Mouse (Mus musculus) heart, adult 2 months (tissue): ENCODE measurements around the gene Sept9. TPM values are rescaled to one million over a fixed set of nuclear protein-coding genes. Genes with fewer than 3 reads are reported as not detected.
"Not testable (repeated sequence)": the region's sequence is repeated elsewhere in the genome, so short reads cannot be mapped to it uniquely, and the experiment has no call there.

ENCODE experiments used
- DNase-seq, 2 experiments: peaks; one replicate each; pipeline ENCODE4 v3.0.0; 2021
- H3K27ac ChIP-seq: fragments of 200-600 bp; 2 replicates; pipeline ENCODE4 v1.8.1; 2022
- H3K27me3 ChIP-seq: fragments of 200-500 bp; 2 replicates; pipeline ENCODE4 v1.6.1; 2012; ENCODE audit warnings: mild to moderate bottlenecking, low read length, inconsistent platforms, mixed read lengths; ENCODE audit not compliant: control insufficient read depth, insufficient read depth
- H3K36me3 ChIP-seq: fragments of 200-500 bp; 2 replicates; pipeline ENCODE4 v1.6.1; 2012; ENCODE audit warnings: low read length, inconsistent platforms; ENCODE audit not compliant: control insufficient read depth, insufficient read depth
- H3K4me1 ChIP-seq: fragments of 200-500 bp; 2 replicates; pipeline ENCODE4 v1.6.1; 2011; ENCODE audit warnings: low read length; ENCODE audit not compliant: control insufficient read depth, insufficient read depth
- H3K4me3 ChIP-seq: fragments of 200-600 bp; 2 replicates; pipeline ENCODE4 v1.8.1; 2022
- H3K79me2 ChIP-seq: fragments of 200-500 bp; replicated peaks from 2 replicates; pipeline ENCODE4 v1.6.1; 2012; ENCODE audit warnings: mild to moderate bottlenecking, inconsistent platforms, low read length, moderate library complexity, mixed read lengths; ENCODE audit not compliant: control insufficient read depth, insufficient read depth
- H3K9ac ChIP-seq: fragments of 200-500 bp; 2 replicates; pipeline ENCODE4 v1.6.1; 2012; ENCODE audit warnings: low read depth, mild to moderate bottlenecking, control low read depth, inconsistent platforms, low read length, mixed read lengths
- CTCF ChIP-seq: fragments of 200-600 bp; IDR thresholded peaks from 2 replicates; pipeline ENCODE4 v1.8.1; 2022; ENCODE audit warnings: antibody characterized with exemption, mild to moderate bottlenecking, moderate library complexity
- EP300 ChIP-seq: fragments of 200-500 bp; IDR thresholded peaks from 2 replicates; pipeline ENCODE4 v1.6.1; 2011; ENCODE audit warnings: low read depth, low read length, control low read depth; ENCODE audit not compliant: insufficient read depth
- POLR2A ChIP-seq: fragments of 200-500 bp; IDR thresholded peaks from 2 replicates; pipeline ENCODE4 v1.6.1; 2011; ENCODE audit warnings: mild to moderate bottlenecking, low read depth, low read length, control low read depth; ENCODE audit not compliant: insufficient read depth
- WGBS: fragments of 180-500 bp; shearing (Covaris S2); methylation state at CpG from one replicate; pipeline ENCODE4 v1.1.7; 2018; 5-methylcytosine and 5-hydroxymethylcytosine counted together
- intact Hi-C: fragments of 180-260 bp; cut with DNase I; formaldehyde crosslinking; loops from one replicate; pipeline ENCODE4 v1.15.1; 2025
- polyA plus RNA-seq: library from polyadenylated mRNA; depleted of rRNA; stranded (reverse); fragments of >200 nt; gene quantifications from 2 replicates; pipeline ENCODE4 v1.2.3, GENCODE M21; 2012
- total RNA-seq, 2 experiments: library from RNA; stranded (reverse); gene quantifications; 2 replicates each; pipeline ENCODE4 v1.2.3; 2021

Gene Sept9
- total and polyA plus RNA-seq, 3 experiments: 15.9 to 31.9 (median 28.2) TPM

DNA sequence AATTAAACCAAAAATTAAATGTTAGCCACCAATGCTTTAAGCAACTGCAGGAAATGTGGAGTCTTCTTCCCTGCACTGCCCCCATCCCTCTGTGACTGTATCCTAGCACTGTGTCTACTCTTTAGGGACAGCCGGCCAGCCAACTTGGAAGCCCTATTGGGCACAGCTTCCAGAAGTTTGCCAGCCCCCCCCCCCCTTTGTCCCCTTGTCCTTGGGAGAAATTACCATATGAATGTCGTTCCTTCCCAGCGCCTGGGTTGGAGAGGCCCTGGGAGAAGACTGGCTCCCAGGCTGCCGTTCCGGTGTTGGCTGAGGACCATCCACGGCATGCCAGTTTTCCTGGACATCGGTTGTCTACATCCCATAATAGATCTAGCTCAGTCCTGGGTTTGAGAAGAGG, 141.8 kb downstream of the Sept9 start:
- DNase-seq: no peak
- H3K4me1 ChIP-seq: peaks cover 25% of the 10 kb centered on the region
- no peak overlapping the region for H3K4me3 ChIP-seq
- H3K79me2 ChIP-seq: peaks cover 13% of the 10 kb centered on the region
- no peak overlapping the region for H3K27ac ChIP-seq
- no peaks in the 10 kb centered on the region for H3K36me3 ChIP-seq
- no peaks in the 10 kb centered on the region for H3K27me3 ChIP-seq
- intact Hi-C loops: no loop called here
- WGBS: 50% methylated on average over 7 of the region's 7 CpGs
- TF ChIP-seq POLR2A: no peak
- no peak for TF ChIP-seq CTCF
- no peak for TF ChIP-seq EP300
- H3K9ac ChIP-seq: no peak overlapping the region

- Histone ChIP-seq H3K27me3 (no peaks in the 10 kb centered on the region), H3K9ac (no peak overlapping the region), H3K36me3 (no peaks in the 10 kb centered on the region), H3K4me1 (peaks cover 25% of the 10 kb centered on the region), H3K4me3 (no peak overlapping the region), H3K27ac (no peak overlapping the region), H3K79me2 (peaks cover 13% of the 10 kb centered on the region)
- 95% methylated on average over 7 of the region's 7 CpGs for WGBS
- intact Hi-C loops: no loop called here
- no peak for TF ChIP-seq EP300
- no peak for TF ChIP-seq CTCF
- TF ChIP-seq POLR2A: no peak
- DNase-seq: no peak
Observed at GRCm38 (mm10) chr11:117342076-117342475, 142.6 kb downstream of the Sept9 start.

DNA sequence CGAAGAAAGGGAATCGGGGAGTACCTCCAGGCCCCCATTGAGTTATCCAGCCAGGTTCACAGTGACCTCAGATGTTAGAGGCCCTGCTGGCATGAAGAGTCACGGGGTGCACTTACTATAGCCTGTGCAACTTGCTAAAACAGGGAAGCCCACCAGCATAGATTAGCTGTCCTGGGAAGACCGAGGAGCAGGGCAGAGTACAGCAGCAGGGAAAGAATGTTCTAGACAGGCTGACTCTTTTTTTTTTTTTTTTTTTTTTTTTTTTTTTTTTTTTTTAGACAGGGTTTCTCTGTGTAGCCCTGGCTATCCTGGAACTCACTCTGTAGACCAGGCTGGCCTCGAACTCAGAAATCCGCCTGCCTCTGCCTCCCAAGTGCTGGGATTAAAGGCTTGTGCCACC, 143.0 kb downstream of the Sept9 start:
- Histone ChIP-seq H3K4me1 (peaks cover 25% of the 10 kb centered on the region), H3K79me2 (peaks cover 13% of the 10 kb centered on the region)
- H3K9ac ChIP-seq, H3K27ac ChIP-seq, H3K36me3 ChIP-seq, DNase-seq, H3K27me3 ChIP-seq, intact Hi-C loops, H3K4me3 ChIP-seq: not testable (repeated sequence)
- WGBS: 93% methylated on average over 6 of the region's 6 CpGs

- Histone ChIP-seq H3K27ac (no peak overlapping the region), H3K4me1 (peaks cover 21% of the 10 kb centered on the region), H3K9ac (no peak overlapping the region), H3K79me2 (peaks cover 10% of the 10 kb centered on the region; the same call in 1 of the 2 replicates), H3K27me3 (no peaks in the 10 kb centered on the region), H3K36me3 (no peaks in the 10 kb centered on the region), H3K4me3 (no peak overlapping the region)
- intact Hi-C loops: no loop called here
- no peak for DNase-seq
- TF ChIP-seq EP300 (no peak), CTCF (no peak), POLR2A (no peak)
- WGBS: 81% methylated on average over 5 of the region's 5 CpGs
Observed at GRCm38 (mm10) chr11:117343800-117344199, 144.3 kb downstream of the Sept9 start.

- intact Hi-C loops: no loop called here
- 46% methylated on average over 11 of the region's 11 CpGs for WGBS
- H3K79me2 ChIP-seq: peaks cover 10% of the 10 kb centered on the region; the same call in 1 of the 2 replicates
- no peak overlapping the region for H3K9ac ChIP-seq
- H3K36me3 ChIP-seq: no peaks in the 10 kb centered on the region
- H3K4me1 ChIP-seq: peaks cover 22% of the 10 kb centered on the region
- no peaks in the 10 kb centered on the region for H3K27me3 ChIP-seq
- TF ChIP-seq POLR2A (no peak), EP300 (no peak), CTCF (no peak)
- H3K4me3 ChIP-seq: no peak overlapping the region
- no peak for DNase-seq
- no peak overlapping the region for H3K27ac ChIP-seq
Observed at GRCm38 (mm10) chr11:117344339-117345021, 145.0 kb downstream of the Sept9 start.

- H3K36me3 ChIP-seq: no peaks in the 10 kb centered on the region
- H3K9ac ChIP-seq: no peak overlapping the region
- intact Hi-C loops: no loop called here
- peaks cover 25% of the 10 kb centered on the region for H3K4me1 ChIP-seq
- DNase-seq: no peak
- no peak overlapping the region for H3K27ac ChIP-seq
- no peaks in the 10 kb centered on the region for H3K27me3 ChIP-seq
- TF ChIP-seq POLR2A (no peak), CTCF (no peak), EP300 (no peak)
- WGBS: 33% methylated on average over 12 of the region's 12 CpGs
- H3K4me3 ChIP-seq: no peak overlapping the region
- peaks cover 6% of the 10 kb centered on the region; the same call in 1 of the 2 replicates for H3K79me2 ChIP-seq
Observed at GRCm38 (mm10) chr11:117345022-117345765, 145.7 kb downstream of the Sept9 start.
